Mouse (Mus musculus) gastrocnemius, postnatal 36 days (tissue): ENCODE data around the gene Clptm1l. TPM values are rescaled to one million over a fixed set of nuclear protein-coding genes. Genes with fewer than 3 reads are reported as not detected.

Experiments used
- DNase-seq, 2 experiments: peaks; one replicate each; pipeline ENCODE4 v3.0.0; 2022
- intact Hi-C: fragments of 180-260 bp; cut with DNase I; formaldehyde crosslinking; loops from one replicate; pipeline ENCODE4 v1.15.1; 2025
- long read RNA-seq, 2 experiments: library from polyadenylated mRNA; stranded (forward); transcript quantifications; one replicate each; pipeline ENCODE4 v2.0.0; 2021
- total RNA-seq, 2 experiments: library from RNA; stranded (reverse); gene quantifications; 2 replicates each; pipeline ENCODE4 v1.2.3; 2021

The Clptm1l gene
- total RNA-seq, result 10 to 100 TPM; 28.8 to 30.1 TPM
- long read RNA-seq, experiment 1, transcript Clptm1l-201 (17 exons, 2,340 nt), result major isoform, 12 of 15 reads
- long read RNA-seq, experiment 1, partial matches to known transcripts, result 0 of 15 reads
- long read RNA-seq, experiment 1, other reads (novel, unspliced or antisense), result 3 of 15 reads
- long read RNA-seq, experiment 2, transcript Clptm1l-201 (17 exons, 2,340 nt), result major isoform, 22 of 30 reads
- long read RNA-seq, experiment 2, partial matches to known transcripts, result 8 of 30 reads
- long read RNA-seq, experiment 2, other reads (novel, unspliced or antisense), result 0 of 30 reads

DNA sequence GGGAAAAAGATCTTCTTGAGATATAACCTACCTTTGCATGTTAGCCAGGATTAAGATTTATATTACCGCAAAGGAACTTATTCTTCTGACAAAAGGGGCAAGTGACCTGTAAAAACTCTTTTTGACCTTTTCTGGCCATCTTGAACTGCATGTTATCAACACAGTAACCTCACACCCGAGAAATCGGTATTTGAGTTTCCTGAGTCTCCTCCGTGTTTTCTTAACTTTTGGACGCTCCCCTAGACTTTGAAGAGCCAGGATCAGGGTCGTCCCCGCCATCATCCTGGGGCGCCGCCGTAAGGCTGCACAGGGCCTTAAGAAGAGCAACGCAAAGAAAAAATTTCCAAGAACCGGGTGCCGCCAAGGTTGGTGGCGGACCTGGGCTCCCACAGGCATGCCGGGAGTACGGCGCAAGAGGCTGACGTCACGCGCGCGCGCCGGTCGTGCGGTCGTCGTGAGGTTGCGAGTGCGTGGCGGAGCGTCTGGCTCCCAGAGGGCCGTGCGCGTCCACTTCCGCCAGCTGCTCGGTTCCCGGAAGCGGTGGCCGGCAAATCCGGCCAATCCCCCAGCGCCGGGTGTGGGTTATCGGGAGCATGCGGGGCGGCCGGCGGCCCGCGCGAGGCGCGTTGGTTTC, at the start of gene Clptm1l:
Clptm1l (plus strand) TSS at position 485 of the 634 bp plus-strand sequence.
- intact Hi-C loops, result loop anchor here (5.0 to 10.0 kb wide), 2 partner anchors 91 to 269 kb away; no protein-coding TSS in a partner anchor
- peak; percentile 92 to 95 for DNase-seq

DNA sequence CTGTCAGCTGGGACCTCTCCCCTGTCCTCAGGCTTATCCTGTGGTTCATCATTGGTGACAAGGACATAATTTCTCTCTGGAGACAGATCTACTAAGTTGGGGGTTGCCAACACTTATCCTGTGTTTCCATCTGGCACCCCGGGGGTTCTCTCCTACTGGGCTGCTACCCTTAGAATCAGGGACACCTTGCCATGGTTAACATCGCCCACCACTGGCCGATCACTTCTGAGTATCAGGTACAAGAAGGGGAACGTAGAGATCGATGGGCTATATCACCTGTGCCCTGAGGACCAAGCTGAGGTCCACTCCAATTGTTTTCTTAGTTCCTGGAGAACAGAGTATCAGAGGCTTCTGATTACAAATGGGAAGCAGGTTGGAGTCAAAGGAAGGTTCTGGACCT, 39.6 kb upstream of the Clptm1l start:
- DNase-seq, result no peak
- intact Hi-C loops, result no loop called here

DNA sequence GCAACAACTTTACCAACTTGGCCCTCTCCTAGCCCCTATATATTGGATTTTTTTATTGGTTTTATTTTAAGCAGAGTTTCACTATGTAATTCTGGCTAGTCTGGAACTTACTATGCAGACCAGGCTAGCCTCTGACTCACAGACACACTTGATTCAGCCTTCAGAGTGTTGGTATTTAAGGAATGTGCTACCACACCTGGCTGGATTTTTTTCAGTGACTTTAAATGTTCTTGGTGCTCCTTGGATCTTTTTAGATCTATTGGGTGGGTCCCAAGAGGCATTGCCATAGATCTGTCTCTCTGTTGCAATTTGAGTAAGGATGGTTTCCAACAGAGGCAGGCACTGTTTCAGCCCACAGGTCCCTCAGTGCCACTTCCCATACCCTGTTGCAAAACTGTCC, 28.8 kb upstream of the Clptm1l start:
- no peak for DNase-seq
- intact Hi-C loops, result no loop called here

DNA sequence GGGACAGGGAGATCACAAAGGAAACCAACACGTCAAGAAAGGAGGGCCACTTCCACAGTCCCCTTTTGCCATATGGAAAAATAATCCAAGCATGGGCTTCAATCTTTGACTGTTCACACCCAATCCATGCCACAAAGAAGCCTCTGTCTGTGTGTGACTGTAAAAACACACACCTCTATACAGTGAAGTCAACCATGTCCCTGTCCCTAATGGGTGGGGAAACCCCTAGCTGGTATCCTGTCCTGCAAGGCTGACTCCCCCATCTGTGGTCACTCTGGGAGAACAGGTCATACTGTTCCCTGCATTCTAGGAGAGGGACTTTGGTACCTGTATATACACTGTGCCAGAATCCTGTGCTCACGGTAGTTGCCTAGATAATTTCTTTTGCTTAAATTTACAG, 26.5 kb upstream of the Clptm1l start:
- DNase-seq, result no peak
- intact Hi-C loops, result no loop called here

DNA sequence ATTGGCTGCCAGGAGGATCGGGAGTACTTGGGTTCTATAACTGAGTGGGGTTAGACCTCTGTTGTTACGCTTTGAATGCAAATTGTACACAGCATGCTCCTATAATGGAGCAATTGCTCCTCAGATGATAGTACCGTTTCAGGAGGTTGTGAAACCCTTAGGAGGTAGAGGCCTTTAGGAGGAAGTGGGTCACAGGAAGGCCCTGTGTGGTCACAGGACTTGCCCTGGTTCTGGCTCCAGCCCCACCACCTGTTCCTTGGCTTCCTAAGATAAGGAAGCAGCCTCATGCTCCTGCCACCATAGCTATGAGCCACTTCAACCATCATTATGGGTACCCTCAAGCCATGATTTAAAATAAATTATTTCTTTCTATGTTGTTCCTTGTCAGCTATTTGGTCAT, 12.3 kb upstream of the Clptm1l start:
- DNase-seq, result no peak
- intact Hi-C loops, result no loop called here

DNA sequence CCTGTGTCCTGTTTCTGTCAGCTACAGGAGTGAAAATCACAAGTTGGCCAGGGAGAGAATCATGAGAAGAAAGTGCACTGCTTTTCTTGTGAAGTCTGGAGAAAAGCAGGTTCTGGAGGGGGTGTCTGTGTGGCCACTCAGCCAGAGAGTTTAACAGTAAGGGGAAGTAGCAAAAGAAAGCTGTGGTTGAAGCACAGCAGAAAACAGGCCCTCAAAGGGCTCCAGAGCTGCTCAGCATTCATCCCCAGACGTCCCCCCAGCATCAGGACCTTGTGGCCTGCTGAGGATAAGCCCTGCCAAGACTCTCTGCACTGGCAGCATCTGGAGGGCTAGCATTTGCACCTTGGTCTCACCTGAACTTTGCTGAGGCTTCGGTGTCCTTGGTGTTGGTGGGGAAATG, 11.3 kb upstream of the Clptm1l start:
- intact Hi-C loops, result no loop called here
- DNase-seq, result no peak

DNA sequence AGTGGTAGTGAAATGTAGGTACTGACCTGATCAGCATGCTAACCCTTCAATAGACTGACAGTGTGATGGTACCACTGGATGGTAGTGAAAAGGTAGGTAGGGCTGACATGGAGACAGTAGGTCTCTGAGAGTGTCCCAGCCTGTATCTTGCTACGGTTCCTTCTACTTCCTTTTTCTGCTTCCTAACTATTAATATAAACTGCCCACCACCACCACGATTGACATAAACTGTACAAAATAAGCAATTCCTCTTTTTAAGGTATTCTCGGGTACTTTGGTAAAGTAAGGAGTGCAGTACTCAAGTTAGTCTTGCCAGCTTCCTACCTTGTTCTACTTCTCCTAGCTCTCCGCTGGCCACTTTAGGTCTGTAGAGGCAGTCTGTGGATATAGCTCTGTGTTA, 7.5 kb upstream of the Clptm1l start:
- DNase-seq, result no peak
- intact Hi-C loops, result no loop called here

DNA sequence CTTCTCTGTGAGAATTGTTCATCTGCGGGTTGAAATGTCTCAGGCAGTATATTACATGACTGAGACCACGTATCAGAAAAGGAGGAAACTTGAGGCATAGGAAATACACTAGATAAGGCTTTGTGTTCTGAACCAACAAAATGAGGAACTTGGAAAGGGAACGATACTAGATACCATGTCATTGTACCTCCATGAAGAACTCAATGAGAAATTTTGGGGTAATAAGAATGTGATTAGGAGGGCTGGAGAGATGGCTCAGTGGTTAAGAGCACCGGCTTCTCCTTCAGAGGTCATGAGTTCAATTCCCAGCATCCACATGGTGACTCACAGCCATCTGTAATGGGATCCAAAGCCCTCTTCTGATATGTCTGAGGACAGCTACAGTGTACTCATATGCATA, 3.6 kb upstream of the Clptm1l start:
- intact Hi-C loops, result loop anchor here (5.0 to 10.0 kb wide), 2 partner anchors 88 to 265 kb away; no protein-coding TSS in a partner anchor
- no peak for DNase-seq

DNA sequence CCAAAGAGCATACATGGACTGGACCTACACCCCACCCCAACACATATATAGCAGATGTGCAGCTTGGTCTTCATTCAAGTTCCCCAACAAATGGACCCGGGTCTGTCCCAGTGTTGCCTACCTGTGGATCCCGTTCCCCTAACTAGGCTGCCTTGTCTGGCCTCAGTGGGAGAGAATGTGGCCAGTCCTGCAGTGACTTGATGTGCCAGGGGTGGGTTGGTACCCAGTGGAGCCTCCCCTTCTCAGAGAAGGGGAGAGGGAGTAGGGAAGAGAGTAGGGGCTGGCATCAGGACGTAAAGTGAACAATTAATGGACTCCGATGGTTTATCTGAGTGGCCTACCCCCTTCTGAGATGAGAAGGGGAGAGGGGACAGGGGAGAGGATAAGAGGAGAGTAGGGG, 760 bp upstream of the Clptm1l start:
- DNase-seq, result no peak
- intact Hi-C loops, result loop anchor here (5.0 to 10.0 kb wide), 2 partner anchors 91 to 268 kb away; no protein-coding TSS in a partner anchor

DNA sequence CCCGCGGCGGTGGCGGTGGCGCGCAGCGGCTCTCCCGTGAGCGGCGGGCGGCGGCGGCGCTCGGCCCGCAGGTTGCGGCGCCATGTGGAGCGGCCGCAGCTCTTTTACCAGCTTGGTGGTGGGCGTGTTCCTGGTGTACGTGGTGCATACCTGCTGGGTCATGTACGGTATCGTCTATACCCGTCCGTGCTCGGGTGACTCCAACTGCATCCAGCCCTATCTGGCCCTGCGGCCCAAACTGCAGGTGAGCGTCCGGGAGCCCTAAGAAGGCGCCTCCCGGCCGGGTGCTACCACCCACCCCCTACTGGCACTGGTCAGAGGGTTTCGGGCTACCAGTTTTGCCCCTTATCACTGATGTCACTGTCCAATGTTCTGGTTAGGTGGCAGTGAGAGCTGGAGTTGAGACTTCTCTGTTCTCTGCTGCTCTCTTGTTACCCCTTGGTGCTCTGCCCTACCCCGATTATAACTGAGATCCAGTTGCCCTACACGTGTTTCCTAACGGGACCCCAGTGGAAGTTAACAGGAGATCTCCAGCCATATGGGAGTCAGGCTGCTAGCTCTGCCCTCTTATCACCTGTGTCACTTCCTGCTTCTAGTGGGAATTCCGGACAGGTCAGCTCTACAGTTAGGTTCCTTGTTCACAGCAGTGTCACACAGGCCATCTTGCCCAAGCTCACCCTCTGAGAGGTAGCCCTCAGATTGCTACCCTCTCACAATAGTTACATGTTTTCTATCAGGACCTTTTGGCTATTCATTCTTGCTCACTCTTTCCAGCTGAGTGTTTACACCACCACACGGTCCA, 551 bp downstream of the Clptm1l start:
- DNase-seq, result no peak

DNA sequence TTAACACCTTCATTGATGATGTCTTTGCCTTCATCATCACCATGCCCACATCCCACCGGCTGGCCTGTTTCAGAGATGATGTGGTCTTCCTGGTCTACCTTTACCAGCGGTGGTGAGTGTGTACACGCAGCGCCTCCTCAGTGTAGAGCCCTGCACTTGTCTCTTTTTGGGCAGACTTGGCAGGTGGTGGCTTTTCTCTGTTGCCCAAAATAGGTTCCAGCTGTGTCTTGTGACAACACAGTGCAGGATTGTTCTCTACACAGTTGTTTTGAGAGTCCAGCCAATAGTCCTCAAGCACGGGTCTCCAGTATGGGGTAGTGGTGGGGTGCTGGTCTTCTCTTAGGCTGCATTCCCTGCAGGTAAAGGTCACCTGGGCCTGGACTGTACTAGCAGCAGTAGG, 14.6 kb downstream of the Clptm1l start:
- DNase-seq, result no peak
- intact Hi-C loops, result no loop called here

More for the DNA sequence above, 551 bp downstream of the Clptm1l start:
- intact Hi-C loops, result loop anchor here (5.0 to 10.0 kb wide), 2 partner anchors 92 to 270 kb away; no protein-coding TSS in a partner anchor

DNA sequence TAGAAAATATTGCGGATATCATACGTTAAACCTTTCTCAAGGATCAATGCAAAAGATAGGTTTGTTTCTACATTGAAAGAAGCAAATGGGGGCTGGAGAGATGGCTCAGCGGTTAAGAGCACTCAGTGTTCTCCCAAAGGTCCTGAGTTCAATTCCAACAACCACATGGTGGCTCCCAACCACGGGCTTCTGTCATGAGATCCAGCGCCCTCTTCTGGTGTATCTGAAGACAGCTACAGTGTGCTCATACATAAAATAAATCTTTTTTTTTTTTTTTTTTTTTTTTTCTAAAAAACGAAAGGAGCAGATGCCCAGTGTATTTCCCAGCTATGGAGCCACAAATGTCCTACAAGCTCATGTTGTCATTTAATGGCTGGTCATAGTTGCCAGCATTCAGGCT, 16.8 kb downstream of the Clptm1l start:
- intact Hi-C loops, result loop anchor here (10.0 kb wide), 1 partner anchor 186 kb away; no protein-coding TSS in a partner anchor
- no peak for DNase-seq

DNA sequence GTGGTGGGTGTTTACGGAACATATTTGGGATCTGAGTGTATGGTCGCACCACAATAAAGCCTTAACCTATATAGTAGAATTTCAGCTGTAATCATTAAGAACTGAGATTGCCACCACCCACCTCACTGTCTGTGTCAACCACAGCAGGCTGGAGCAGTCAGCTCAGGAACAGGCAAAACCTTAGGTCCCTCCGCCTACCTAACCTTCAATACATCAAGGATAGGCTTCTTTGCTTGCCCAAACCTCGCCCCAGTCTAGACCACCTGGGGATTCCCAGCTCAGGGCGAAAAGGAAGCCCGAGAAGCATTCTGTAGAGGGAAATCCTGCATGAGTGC, 22.6 kb downstream of the Clptm1l start:
- intact Hi-C loops, result loop anchor here (10.0 kb wide), 1 partner anchor 192 kb away; no protein-coding TSS in a partner anchor
- no peak for DNase-seq

DNA sequence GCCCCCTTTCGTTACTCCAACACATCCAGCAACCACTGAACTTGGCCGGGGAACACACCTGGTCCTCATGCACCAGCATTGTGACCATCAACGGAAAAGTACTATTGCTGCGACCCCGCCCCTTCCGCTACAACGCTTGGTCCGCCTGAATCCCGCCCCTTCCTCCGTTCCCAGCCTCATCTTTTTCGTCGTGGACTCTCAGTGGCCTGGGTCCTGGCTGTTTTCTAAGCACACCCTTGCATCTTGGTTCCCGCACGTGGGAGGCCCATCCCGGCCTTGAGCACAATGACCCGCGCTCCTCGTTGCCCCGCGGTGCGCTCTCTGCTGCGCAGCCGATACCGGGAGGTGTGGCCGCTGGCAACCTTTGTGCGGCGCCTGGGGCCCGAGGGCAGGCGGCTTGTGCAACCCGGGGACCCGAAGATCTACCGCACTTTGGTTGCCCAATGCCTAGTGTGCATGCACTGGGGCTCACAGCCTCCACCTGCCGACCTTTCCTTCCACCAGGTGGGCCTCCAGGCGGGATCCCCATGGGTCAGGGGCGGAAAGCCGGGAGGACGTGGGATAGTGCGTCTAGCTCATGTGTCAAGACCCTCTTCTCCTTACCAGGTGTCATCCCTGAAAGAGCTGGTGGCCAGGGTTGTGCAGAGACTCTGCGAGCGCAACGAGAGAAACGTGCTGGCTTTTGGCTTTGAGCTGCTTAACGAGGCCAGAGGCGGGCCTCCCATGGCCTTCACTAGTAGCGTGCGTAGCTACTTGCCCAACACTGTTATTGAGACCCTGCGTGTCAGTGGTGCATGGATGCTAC, 23.1 kb downstream of the Clptm1l start, which contains the start of gene Tert:
Tert (plus strand) TSS at position 167 of the 805 bp plus-strand sequence.
- DNase-seq, result no peak
- intact Hi-C loops, result loop anchor here (10.0 kb wide), 1 partner anchor 192 kb away; no protein-coding TSS in a partner anchor

DNA sequence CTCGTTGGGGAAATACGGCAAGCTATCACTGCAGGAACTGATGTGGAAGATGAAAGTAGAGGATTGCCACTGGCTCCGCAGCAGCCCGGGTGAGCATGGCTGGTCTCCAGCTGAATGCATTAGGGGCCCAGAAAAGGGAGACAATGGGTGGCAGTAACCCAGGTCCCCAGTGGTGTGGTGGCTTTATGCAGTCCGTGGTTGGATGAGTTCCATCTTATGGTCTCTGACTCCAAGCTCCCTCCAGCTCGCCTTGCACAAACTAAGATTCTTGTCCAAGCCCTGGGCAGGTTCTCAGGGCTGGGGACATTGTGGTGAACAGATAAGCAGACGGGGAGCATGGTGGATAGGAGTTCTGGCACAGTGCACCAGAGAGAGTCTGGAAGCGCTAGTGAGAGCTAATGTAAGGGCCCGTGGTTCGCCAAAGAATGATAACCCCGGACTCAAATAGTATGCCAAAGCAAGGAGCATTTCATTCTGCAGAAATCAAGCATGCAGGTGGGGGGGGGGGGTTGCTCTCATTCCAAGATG, 24.8 kb downstream of the Clptm1l start:
- intact Hi-C loops, result loop anchor here (10.0 kb wide), 1 partner anchor 194 kb away; no protein-coding TSS in a partner anchor

DNA sequence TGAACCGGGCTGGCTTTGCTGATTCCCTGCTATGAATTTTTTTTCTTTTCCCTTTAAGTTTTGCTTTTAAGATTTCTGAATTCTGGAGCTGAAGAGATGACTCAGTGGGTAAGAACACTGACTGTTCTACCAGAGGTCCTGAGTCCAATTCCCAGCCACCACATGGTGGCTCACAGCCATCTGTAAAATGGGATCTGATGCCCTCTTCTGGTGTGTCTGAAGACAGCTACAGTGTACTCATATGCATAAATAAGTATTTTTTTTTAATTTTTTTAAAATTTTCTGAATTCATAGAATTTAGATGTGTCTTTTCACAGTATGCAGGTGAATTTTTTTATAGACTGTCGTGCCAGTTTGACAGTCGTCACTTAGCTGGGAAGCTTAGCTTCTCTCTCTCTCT, 28.0 kb downstream of the Clptm1l start:
- DNase-seq, result no peak
- intact Hi-C loops, result no loop called here

More for the DNA sequence above, 24.8 kb downstream of the Clptm1l start:
- no peak for DNase-seq

DNA sequence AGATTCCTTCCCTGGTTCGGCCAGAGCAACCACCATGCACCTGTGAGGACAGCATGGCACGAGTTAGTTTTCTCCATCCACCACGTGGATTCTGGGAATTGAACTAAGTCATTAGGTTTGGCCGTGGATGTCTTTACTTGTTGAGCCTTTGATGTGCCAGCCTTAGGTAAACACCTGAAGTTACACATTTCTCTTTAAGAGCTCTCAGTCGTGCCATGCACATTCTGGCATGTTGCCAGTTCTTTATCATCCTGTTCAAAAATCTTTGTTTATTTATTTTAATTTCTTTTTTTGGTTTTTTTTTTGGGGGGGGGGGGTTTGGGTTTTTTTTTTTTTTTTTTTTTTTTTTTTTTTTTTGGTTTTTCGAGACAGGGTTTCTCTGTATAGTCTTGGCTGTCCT, 34.0 kb downstream of the Clptm1l start:
- intact Hi-C loops, result no loop called here
- DNase-seq, result no peak

DNA sequence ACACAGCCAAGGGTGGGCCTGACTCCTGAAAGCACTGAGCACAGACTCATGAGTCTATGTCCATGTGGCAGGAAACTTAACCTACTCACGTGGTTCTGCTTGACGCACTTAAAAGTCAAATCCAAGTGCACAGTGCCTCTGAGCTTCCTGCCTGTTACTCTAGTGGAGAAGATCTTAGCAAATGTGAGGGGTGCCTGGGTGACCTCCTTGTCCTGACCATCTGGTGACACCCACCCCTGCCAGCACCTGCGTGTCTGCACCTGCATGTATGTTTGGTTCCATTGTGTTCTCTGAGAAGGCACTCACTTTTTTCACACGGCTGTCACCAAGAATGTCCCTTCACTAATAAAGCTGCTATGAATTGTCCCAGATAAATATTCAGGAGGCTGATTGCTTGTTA, 37.5 kb downstream of the Clptm1l start:
- DNase-seq, result no peak
- intact Hi-C loops, result no loop called here

DNA sequence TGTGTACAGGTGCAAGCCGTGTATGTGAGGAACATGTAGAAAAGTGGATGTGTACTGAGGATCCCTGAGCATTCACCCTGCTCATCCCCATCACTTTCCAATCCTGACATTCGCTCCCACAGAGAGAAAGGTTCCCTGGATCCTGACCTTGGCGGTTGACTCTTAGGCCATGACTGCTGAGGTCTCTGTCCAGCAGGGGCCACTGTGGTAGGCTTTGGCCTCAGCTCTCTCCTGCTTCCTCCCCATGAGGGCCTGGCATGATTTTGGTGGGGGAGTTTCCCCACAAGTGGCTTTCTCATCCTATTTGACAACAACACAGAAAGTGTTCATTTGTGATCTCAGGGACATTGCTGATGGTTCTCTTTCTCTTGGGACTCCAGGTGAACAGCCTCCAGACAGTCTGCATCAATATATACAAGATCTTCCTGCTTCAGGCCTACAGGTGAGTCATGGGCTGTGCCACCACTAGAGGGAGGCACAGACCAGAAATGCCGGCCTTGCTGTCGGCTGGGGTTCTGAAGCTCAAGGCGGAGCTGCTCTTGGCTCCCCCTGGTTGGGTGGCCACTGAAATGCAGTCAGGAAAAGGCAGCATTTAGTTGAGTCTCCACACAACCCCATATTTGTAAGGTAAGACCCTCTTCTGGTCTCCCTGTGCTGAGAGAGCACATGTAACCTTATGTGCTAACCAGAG, 42.7 kb downstream of the Clptm1l start:
- intact Hi-C loops, result no loop called here
- no peak for DNase-seq
